ENCODE assay signal across 10 mouse cellular contexts in genomic region chr2:27957184-27957583, GRCm38 (mm10).
DNase-seq lines count a peak whose midpoint lies in the region; ATAC-seq and TF ChIP-seq lines count a peak whose summit lies in the region.
"Had no signal": no experiment of that assay in that cellular context is flagged by ENCODE, and none has a peak within 500 bp of the region (broad histone marks: within the 10 kb centered on the region; RNA-seq: fewer than 3 reads in every experiment).

No protein-coding gene starts in this region.

- peak; percentile 55; the same call in 1 of the 2 replicates for ATAC-seq in forebrain, embryonic 12.5 days (ENCODE audit: low FRiP score)
- ATAC-seq in forebrain, embryonic 11.5 days (replicated peaks; ENCODE audit: low FRiP score), result no peak
- peak; percentile 59; the same call in 1 of the 2 replicates for ATAC-seq in neural tube, embryonic 13.5 days (ENCODE audit: low read depth)
- ATAC-seq in stomach, postnatal 0 days (ENCODE audit: low FRiP score, low TSS enrichment), result no peak

- no peaks in the 10 kb centered on the region; the same call in 1 of the 2 replicates for H3K36me3 ChIP-seq in forebrain, embryonic 12.5 days (replicated peaks)
- no peaks in the 10 kb centered on the region for H3K36me3 ChIP-seq in forebrain, embryonic 11.5 days (ENCODE audit: control insufficient read depth, insufficient read depth, low read length)
- no peaks in the 10 kb centered on the region for H3K36me3 ChIP-seq in neural tube, embryonic 13.5 days
- H3K36me3 ChIP-seq in kidney, adult 2 months (ENCODE audit: control insufficient read depth, insufficient read depth, low read length), result no peaks in the 10 kb centered on the region
- peaks cover 8% of the 10 kb centered on the region for H3K36me3 ChIP-seq in stomach, postnatal 0 days (ENCODE audit: control insufficient read depth, insufficient read depth, low read length)

- H3K4me1 ChIP-seq in forebrain, embryonic 12.5 days, result peaks cover 18% of the 10 kb centered on the region
- H3K4me1 ChIP-seq in forebrain, embryonic 11.5 days (replicated peaks; ENCODE audit: control insufficient read depth, insufficient read depth, low read length), result peaks cover 8% of the 10 kb centered on the region; the same call in 1 of the 2 replicates
- peaks cover 32% of the 10 kb centered on the region for H3K4me1 ChIP-seq in neural tube, embryonic 13.5 days (replicated peaks)
- H3K4me1 ChIP-seq in kidney, adult 2 months (ENCODE audit: control insufficient read depth, insufficient read depth, low read length), result no peaks in the 10 kb centered on the region
- peaks cover 7% of the 10 kb centered on the region; the same call in 1 of the 2 replicates for H3K4me1 ChIP-seq in stomach, postnatal 0 days (replicated peaks; ENCODE audit: control insufficient read depth, insufficient read depth)

- TF ChIP-seq EP300 in stomach, postnatal 0 days (optimal IDR thresholded peaks at IDR 0.05), result no peak

- H3K9me3 ChIP-seq in forebrain, embryonic 12.5 days, result no peaks in the 10 kb centered on the region
- no peaks in the 10 kb centered on the region for H3K9me3 ChIP-seq in forebrain, embryonic 11.5 days (ENCODE audit: control insufficient read depth, low read length)
- H3K9me3 ChIP-seq in neural tube, embryonic 13.5 days, result no peaks in the 10 kb centered on the region
- H3K9me3 ChIP-seq in stomach, postnatal 0 days (ENCODE audit: control insufficient read depth, low read length), result no peaks in the 10 kb centered on the region
- H3K9me3 ChIP-seq: embryonic facial prominence, embryonic 13.5 days had no signal

- no peaks in the 10 kb centered on the region for H3K27me3 ChIP-seq in forebrain, embryonic 12.5 days
- no peaks in the 10 kb centered on the region for H3K27me3 ChIP-seq in forebrain, embryonic 11.5 days (ENCODE audit: control insufficient read depth, insufficient read depth, low read length)
- H3K27me3 ChIP-seq in neural tube, embryonic 13.5 days, result no peaks in the 10 kb centered on the region
- no peaks in the 10 kb centered on the region for H3K27me3 ChIP-seq in kidney, adult 2 months (replicated peaks; ENCODE audit: control insufficient read depth, insufficient read depth, low read length)
- H3K27me3 ChIP-seq in stomach, postnatal 0 days (ENCODE audit: control insufficient read depth, insufficient read depth, low read length), result no peaks in the 10 kb centered on the region
- H3K27me3 ChIP-seq: embryonic facial prominence, embryonic 13.5 days had no signal

- H3K4me3 ChIP-seq in forebrain, embryonic 12.5 days (replicated peaks), result no peak overlapping the region
- no peak overlapping the region for H3K4me3 ChIP-seq in forebrain, embryonic 11.5 days (ENCODE audit: low read depth, low read length)
- no peak overlapping the region for H3K4me3 ChIP-seq in neural tube, embryonic 13.5 days
- no peak overlapping the region for H3K4me3 ChIP-seq in kidney, adult 2 months (ENCODE audit: insufficient read depth, low read depth, low read length)
- no peak overlapping the region for H3K4me3 ChIP-seq in stomach, postnatal 0 days (ENCODE audit: low read depth, low read length)
- H3K4me3 ChIP-seq: embryonic facial prominence, embryonic 13.5 days had no signal

- H3K4me2 ChIP-seq in forebrain, embryonic 12.5 days, result no peak overlapping the region
- H3K4me2 ChIP-seq in forebrain, embryonic 11.5 days (ENCODE audit: low read depth, low read length, severe bottlenecking), result no peak overlapping the region
- H3K4me2 ChIP-seq in neural tube, embryonic 13.5 days, result no peak overlapping the region
- no peak overlapping the region for H3K4me2 ChIP-seq in stomach, postnatal 0 days (replicated peaks; ENCODE audit: low read depth)
- H3K4me2 ChIP-seq: embryonic facial prominence, embryonic 13.5 days had no signal

- no peak for TF ChIP-seq POLR2A in kidney, adult 2 months (IDR thresholded peaks at IDR 0.05; ENCODE audit: low read depth, low read length)

- no peak for TF ChIP-seq CTCF in kidney, adult 2 months (conservative IDR thresholded peaks at IDR 0.05; ENCODE audit: insufficient read depth, insufficient read length, low read depth, low read length)
- TF ChIP-seq CTCF in stomach, postnatal 0 days (IDR thresholded peaks at IDR 0.05; ENCODE audit: low read depth), result no peak

- peak overlapping the region; percentile 32; the same call in 1 of the 2 replicates for H3K27ac ChIP-seq in forebrain, embryonic 12.5 days
- H3K27ac ChIP-seq in forebrain, embryonic 11.5 days (ENCODE audit: low read depth, low read length), result no peak overlapping the region
- no peak overlapping the region for H3K27ac ChIP-seq in neural tube, embryonic 13.5 days (replicated peaks)
- H3K27ac ChIP-seq in kidney, adult 2 months (ENCODE audit: insufficient read depth, low read depth, low read length), result no peak overlapping the region
- 0 out of 2 replicates have a peak overlapping the region, but pooled peaks have one; percentile 18 for H3K27ac ChIP-seq in stomach, postnatal 0 days (replicated peaks)
- H3K27ac ChIP-seq: embryonic facial prominence, embryonic 13.5 days had no signal

- WGBS in forebrain, embryonic 12.5 days, result 27% methylated on average over 5 of the region's 5 CpGs
- WGBS in forebrain, embryonic 11.5 days, result 47% methylated on average over 5 of the region's 5 CpGs
- WGBS in neural tube, embryonic 13.5 days, result 29% methylated on average over 5 of the region's 5 CpGs
- 33% methylated on average over 5 of the region's 5 CpGs for WGBS in kidney, adult 2 months
- WGBS in stomach, postnatal 0 days, result 28% methylated on average over 5 of the region's 5 CpGs

- DNase-seq in forebrain, embryonic 11.5 days (ENCODE audit: low spot score), result no peak
- DNase-seq in neural tube, embryonic 10.5 days (ENCODE audit: extremely low spot score, low spot score), result no peak
- DNase-seq in kidney, adult 2 months, result peak; percentile 49
- DNase-seq in stomach, postnatal 0 days (ENCODE audit: low spot score), result no peak
- no peak for DNase-seq in cerebellum, adult 9-11 months
- no peak for DNase-seq in urinary bladder, postnatal 25 days (ENCODE audit: low spot score)
- DNase-seq: thymus, postnatal 4 days had no signal

- no peak overlapping the region for H3K9ac ChIP-seq in forebrain, embryonic 12.5 days
- no peak overlapping the region for H3K9ac ChIP-seq in forebrain, embryonic 11.5 days (ENCODE audit: low read length)
- no peak overlapping the region for H3K9ac ChIP-seq in neural tube, embryonic 13.5 days
- H3K9ac ChIP-seq in stomach, postnatal 0 days (ENCODE audit: low read length), result no peak overlapping the region
- H3K9ac ChIP-seq: embryonic facial prominence, embryonic 13.5 days had no signal

Comparison
In these comparisons a context has a peak if more than half of its experiments do, and no peak if none do; other contexts are left out.
1. ATAC-seq: peak in forebrain, embryonic 12.5 days (single experiment) and neural tube, embryonic 13.5 days (single experiment); none in forebrain, embryonic 11.5 days (single experiment) and stomach, postnatal 0 days (single experiment).
2. H3K27ac ChIP-seq: peak in forebrain, embryonic 12.5 days (single experiment) and stomach, postnatal 0 days (single experiment); none in forebrain, embryonic 11.5 days (single experiment), neural tube, embryonic 13.5 days (single experiment) and kidney, adult 2 months (single experiment).